Mouse (Mus musculus) E14TG2a.4 (cell line): Measurements from ENCODE around the gene Afg1l.

Experiments
- CTCF ChIP-seq: conservative IDR thresholded peaks from 2 replicates; pipeline ENCODE4 v1.5.1; 2014; ENCODE audit warnings: low read length
- NANOG ChIP-seq: IDR thresholded peaks from 2 replicates; pipeline ENCODE4 v1.6.1; 2014; ENCODE audit warnings: borderline replicate concordance, low read length, mixed read lengths
- POU5F1 ChIP-seq: IDR thresholded peaks from 2 replicates; pipeline ENCODE4 v1.6.1; 2014; ENCODE audit warnings: low read length, borderline replicate concordance

DNA sequence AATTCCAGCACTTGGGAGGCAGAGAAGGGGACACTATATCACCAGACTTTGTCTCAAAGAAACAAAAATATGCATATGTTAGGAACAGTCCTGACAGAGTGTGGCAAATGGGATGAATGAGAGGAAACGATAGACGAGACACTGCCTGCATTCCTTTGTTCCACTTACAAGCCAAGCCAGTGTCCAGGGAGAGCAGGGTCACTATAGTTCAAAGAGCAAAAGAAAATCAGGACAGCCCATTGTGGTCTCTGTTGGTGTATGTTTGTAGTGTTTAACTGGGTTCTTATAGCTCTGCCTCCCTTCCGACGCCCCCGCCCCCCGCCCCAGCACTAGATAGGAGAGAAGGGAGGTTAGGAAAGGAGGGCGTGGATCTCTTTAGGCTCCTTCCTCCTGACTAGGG is 30.0 kb downstream of the Afg1l start:
- TF ChIP-seq CTCF: no peak
- no peak for TF ChIP-seq NANOG
- TF ChIP-seq POU5F1: no peak
